Mouse (Mus musculus): ENCODE results near the gene Gm20379. TPM values are rescaled to one million over a fixed set of nuclear protein-coding genes. Genes with fewer than 3 reads are reported as not detected.

Gm20379 gene
- 0.41 and 0.66 TPM in 2 replicates for polyA plus RNA-seq (2015; fragmentation: Nextera tagmentation; extraction: Ambion mirVana)

DNA sequence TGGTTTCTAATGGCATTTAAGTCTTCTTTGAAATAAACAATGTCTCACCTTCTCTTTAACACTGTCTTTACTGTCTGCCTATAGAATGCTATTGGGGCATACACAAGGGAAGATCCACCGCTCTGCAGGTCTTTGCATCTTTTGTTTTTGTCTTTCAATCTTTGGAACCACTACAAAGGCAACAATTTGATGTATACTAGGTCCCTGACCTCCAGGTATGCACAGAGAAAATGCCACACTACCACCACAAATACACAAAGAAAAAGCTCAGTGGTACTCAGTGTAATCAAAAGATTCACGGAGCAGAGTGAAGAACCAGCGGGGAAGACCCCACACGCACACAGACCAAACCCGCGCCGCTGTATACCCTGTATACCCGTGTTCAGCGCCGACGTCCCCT, at the start of gene Gm20379:
TSS of gene Gm20379 (plus strand) at position 301 of the 400 bp plus-strand sequence.
- H3K9ac ChIP-seq (ENCODE audit: low read depth, low read length): no peak within 1 kb of the TSS
- no peak for TF ChIP-seq CTCF (IDR thresholded peaks at IDR 0.05; ENCODE audit: low read depth)
- H3K4me1 ChIP-seq (replicated peaks; ENCODE audit: insufficient read depth, low read length): no peaks in the 10 kb centered on the region
- no peaks in the 10 kb centered on the region for H3K9me3 ChIP-seq (replicated peaks; ENCODE audit: low read length)
- 95% methylated on average over 11 of the region's 11 CpGs for WGBS
- no peak within 1 kb of the TSS for H3K4me2 ChIP-seq (ENCODE audit: low read length)
- DNase-seq (ENCODE audit: low spot score) (no peak), ATAC-seq (replicated peaks; ENCODE audit: low FRiP score, low read depth) (no peak)
- H3K4me3 ChIP-seq (replicated peaks; ENCODE audit: low read depth, low read length): no peak within 1 kb of the TSS
- H3K27me3 ChIP-seq (ENCODE audit: insufficient read depth, low read length): no peaks in the 10 kb centered on the region
- H3K36me3 ChIP-seq (ENCODE audit: insufficient read depth, low read length): peaks cover 21% of the 10 kb centered on the region; the same call in 1 of the 2 replicates
- no peak within 1 kb of the TSS for H3K27ac ChIP-seq

DNA sequence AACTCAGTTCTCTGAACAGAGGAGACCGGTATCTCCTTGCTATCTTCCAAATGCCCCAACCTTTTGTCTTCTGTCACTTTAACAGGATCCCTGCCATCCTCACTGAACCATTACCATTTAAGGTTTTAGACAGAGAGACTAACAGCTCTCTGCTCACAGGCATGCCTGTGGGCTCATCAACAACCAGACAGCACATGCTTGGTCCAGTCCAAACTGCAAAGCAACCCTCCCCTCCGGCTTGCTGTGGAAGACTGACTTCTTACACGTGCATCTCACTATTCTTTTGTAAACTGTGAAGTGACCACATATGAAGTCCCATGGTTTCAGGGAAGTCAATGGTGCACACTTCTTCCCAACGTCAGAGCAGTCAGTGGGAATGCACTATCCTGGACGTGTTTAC, 44.5 kb upstream of the Gm20379 start:
- Histone ChIP-seq H3K27me3 (ENCODE audit: insufficient read depth, low read length) (no peaks in the 10 kb centered on the region), H3K4me2 (ENCODE audit: low read length) (no peak overlapping the region), H3K9ac (ENCODE audit: low read depth, low read length) (no peak overlapping the region), H3K27ac (no peak overlapping the region), H3K4me1 (replicated peaks; ENCODE audit: insufficient read depth, low read length) (no peaks in the 10 kb centered on the region), H3K4me3 (replicated peaks; ENCODE audit: low read depth, low read length) (no peak overlapping the region), H3K9me3 (replicated peaks; ENCODE audit: low read length) (no peaks in the 10 kb centered on the region), H3K36me3 (ENCODE audit: insufficient read depth, low read length) (no peaks in the 10 kb centered on the region)
- TF ChIP-seq CTCF (IDR thresholded peaks at IDR 0.05; ENCODE audit: low read depth): no peak
- ATAC-seq (replicated peaks; ENCODE audit: low FRiP score, low read depth) (no peak), DNase-seq (ENCODE audit: low spot score) (no peak)
- 79% methylated on average over 5 of the region's 5 CpGs for WGBS

DNA sequence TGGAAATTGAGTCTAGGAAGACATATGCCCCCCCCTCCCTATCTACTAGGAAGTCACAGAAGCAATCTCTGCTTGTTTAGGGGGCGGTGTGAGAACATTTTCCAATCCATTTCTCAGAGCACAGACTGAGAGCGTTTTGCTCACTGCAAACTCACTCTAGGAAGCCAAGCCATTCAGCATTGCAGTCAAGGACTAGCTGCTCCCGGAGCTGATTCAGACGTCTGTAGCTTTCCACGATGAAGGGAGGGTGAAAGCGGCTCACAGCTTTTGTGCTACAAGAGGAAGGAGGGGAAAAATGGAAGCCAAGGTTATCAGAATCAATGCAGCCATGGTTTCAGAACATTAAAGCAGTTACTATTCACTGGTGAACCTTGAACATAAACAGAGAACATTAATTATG, 42.2 kb upstream of the Gm20379 start:
- DNase-seq (ENCODE audit: low spot score) (no peak), ATAC-seq (replicated peaks; ENCODE audit: low FRiP score, low read depth) (no peak)
- Histone ChIP-seq H3K4me1 (replicated peaks; ENCODE audit: insufficient read depth, low read length) (no peaks in the 10 kb centered on the region), H3K27ac (no peak overlapping the region), H3K9me3 (replicated peaks; ENCODE audit: low read length) (no peaks in the 10 kb centered on the region), H3K27me3 (ENCODE audit: insufficient read depth, low read length) (no peaks in the 10 kb centered on the region), H3K9ac (ENCODE audit: low read depth, low read length) (no peak overlapping the region), H3K4me2 (ENCODE audit: low read length) (no peak overlapping the region), H3K36me3 (ENCODE audit: insufficient read depth, low read length) (no peaks in the 10 kb centered on the region), H3K4me3 (replicated peaks; ENCODE audit: low read depth, low read length) (no peak overlapping the region)
- WGBS: 93% methylated on average over 6 of the region's 6 CpGs
- no peak for TF ChIP-seq CTCF (IDR thresholded peaks at IDR 0.05; ENCODE audit: low read depth)

DNA sequence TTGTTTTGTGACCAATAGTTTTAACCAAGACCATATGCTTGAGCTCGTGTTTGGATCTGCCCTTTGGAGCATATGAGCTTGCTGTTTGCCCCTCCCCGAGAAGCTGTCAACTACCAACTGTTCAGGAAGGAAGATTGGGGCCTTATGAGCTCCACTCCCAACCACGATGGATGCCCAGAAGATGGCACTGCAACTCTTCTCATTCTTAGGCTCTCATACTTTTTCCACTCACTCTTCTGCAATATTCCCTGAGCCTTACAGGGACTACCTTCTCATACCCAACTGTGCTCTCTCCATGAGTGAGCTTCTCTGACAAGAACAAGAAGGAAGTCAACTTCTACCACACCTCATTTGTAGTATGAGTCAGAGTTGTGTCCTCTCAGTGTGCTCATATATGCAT, 38.7 kb upstream of the Gm20379 start:
- no peak overlapping the region for H3K4me2 ChIP-seq (ENCODE audit: low read length)
- ATAC-seq (replicated peaks; ENCODE audit: low FRiP score, low read depth) (no peak), DNase-seq (ENCODE audit: low spot score) (no peak)

DNA sequence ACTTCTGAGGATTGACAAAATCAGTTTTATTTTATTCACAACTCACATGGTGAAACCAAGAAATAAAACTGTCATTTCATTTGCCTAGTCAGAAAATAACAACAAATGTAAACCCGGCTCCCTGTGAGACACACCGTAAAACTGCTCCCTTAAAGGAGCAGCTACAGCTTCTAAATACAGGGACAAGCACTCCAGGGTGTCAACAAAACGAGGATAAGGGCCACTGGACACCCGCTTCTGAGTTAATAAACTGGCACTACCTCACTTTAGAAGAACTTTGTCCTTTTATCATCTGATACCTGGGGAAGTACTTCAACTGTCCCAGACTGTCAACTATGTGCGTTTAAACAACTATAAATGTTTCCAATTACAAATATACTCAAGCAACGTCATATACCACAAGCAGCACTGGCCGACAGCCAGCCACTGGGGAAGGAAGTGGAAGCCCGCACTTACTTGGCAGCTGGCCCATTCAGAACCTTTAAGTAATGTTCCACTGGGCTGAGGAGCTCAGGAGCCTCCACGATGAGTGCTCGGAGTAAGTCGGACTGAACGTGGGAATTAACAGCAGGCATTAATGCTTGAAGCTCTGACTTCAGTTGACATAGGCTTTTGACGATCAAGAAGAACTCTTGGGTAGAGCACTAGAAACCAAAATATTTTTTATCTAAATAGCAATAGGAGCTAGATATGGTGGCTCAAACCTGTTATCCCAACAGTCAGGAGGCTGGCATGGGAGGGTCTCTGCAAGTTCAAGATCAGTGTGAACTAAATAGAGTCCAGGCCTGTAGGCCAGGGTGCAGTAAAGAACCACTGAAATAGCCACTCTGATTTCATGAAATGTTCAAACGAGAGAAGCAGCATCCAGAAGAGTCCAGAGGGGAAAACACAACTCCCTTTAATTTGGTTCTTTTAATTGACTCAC, 31.2 kb upstream of the Gm20379 start:
- no peak overlapping the region for H3K4me3 ChIP-seq (replicated peaks; ENCODE audit: low read depth, low read length)
- H3K4me1 ChIP-seq (replicated peaks; ENCODE audit: insufficient read depth, low read length): no peaks in the 10 kb centered on the region
- DNase-seq (ENCODE audit: low spot score): peak; percentile 80
- H3K36me3 ChIP-seq (ENCODE audit: insufficient read depth, low read length): 0 out of 2 replicates have a peak, but pooled peaks cover 2% of the 10 kb centered on the region
- ATAC-seq (replicated peaks; ENCODE audit: low FRiP score, low read depth): no peak
- H3K27me3 ChIP-seq (ENCODE audit: insufficient read depth, low read length): no peaks in the 10 kb centered on the region
- TF ChIP-seq CTCF (IDR thresholded peaks at IDR 0.05; ENCODE audit: low read depth): no peak
- H3K9ac ChIP-seq (ENCODE audit: low read depth, low read length): no peak overlapping the region
- 0 out of 2 replicates have a peak overlapping the region, but pooled peaks have one; percentile 0 for H3K4me2 ChIP-seq (ENCODE audit: low read length)
- H3K27ac ChIP-seq: no peak overlapping the region
- WGBS: 37% methylated on average over 14 of the region's 14 CpGs
- H3K9me3 ChIP-seq (replicated peaks; ENCODE audit: low read length): no peaks in the 10 kb centered on the region

More for the DNA sequence above, 38.7 kb upstream of the Gm20379 start:
- Histone ChIP-seq H3K9ac (ENCODE audit: low read depth, low read length) (no peak overlapping the region), H3K4me3 (replicated peaks; ENCODE audit: low read depth, low read length) (no peak overlapping the region), H3K27me3 (ENCODE audit: insufficient read depth, low read length) (no peaks in the 10 kb centered on the region), H3K4me1 (replicated peaks; ENCODE audit: insufficient read depth, low read length) (no peaks in the 10 kb centered on the region), H3K27ac (no peak overlapping the region), H3K36me3 (ENCODE audit: insufficient read depth, low read length) (no peaks in the 10 kb centered on the region), H3K9me3 (replicated peaks; ENCODE audit: low read length) (no peaks in the 10 kb centered on the region)
- peak; percentile 46; the same call in 1 of the 2 replicates for TF ChIP-seq CTCF (IDR thresholded peaks at IDR 0.05; ENCODE audit: low read depth)
- 82% methylated on average over 3 of the region's 3 CpGs for WGBS

DNA sequence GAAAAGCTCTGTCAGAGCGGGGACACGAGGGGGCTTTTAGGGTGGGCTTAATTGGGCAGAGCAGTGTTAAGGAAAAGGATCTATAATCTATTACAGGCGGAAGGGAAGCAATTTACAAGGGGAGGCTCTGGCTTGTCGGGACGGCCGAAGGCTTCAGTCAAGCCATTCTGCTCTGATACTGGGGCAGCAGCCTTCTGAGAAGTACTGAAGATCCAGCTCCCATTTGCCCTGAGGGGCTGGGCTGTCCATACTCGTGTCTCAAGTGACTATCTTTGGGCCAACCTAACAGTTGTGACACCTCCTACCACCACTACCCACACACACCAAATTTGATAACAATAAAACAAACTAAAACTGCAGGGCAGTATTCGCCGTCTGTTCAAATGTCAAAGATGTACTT, 30.5 kb upstream of the Gm20379 start:
- H3K4me3 ChIP-seq (replicated peaks; ENCODE audit: low read depth, low read length): no peak overlapping the region
- H3K4me2 ChIP-seq (ENCODE audit: low read length): no peak overlapping the region
- H3K9ac ChIP-seq (ENCODE audit: low read depth, low read length): no peak overlapping the region
- no peak for TF ChIP-seq CTCF (IDR thresholded peaks at IDR 0.05; ENCODE audit: low read depth)
- no peaks in the 10 kb centered on the region for H3K4me1 ChIP-seq (replicated peaks; ENCODE audit: insufficient read depth, low read length)
- ATAC-seq (replicated peaks; ENCODE audit: low FRiP score, low read depth) (no peak), DNase-seq (ENCODE audit: low spot score) (no peak)
- WGBS: 89% methylated on average over 9 of the region's 9 CpGs
- H3K27me3 ChIP-seq (ENCODE audit: insufficient read depth, low read length): no peaks in the 10 kb centered on the region
- H3K9me3 ChIP-seq (replicated peaks; ENCODE audit: low read length): no peaks in the 10 kb centered on the region
- no peak overlapping the region for H3K27ac ChIP-seq
- 0 out of 2 replicates have a peak, but pooled peaks cover 2% of the 10 kb centered on the region for H3K36me3 ChIP-seq (ENCODE audit: insufficient read depth, low read length)

Measured in kidney, postnatal 0 days (tissue).